In genomic region chr11:95596704-95597103, GRCm38 (mm10) we compare ENCODE assay signal across 14 mouse cellular contexts. TPM values are rescaled to one million over a fixed set of nuclear protein-coding genes. Genes with fewer than 3 reads are reported as not detected.
DNase-seq lines count a peak whose midpoint lies in the region; ATAC-seq and TF ChIP-seq lines count a peak whose summit lies in the region.
"Had no signal": no experiment of that assay in that cellular context is flagged by ENCODE, and none has a peak within 500 bp of the region (broad histone marks: within the 10 kb centered on the region; RNA-seq: fewer than 3 reads in every experiment).

No protein-coding gene starts in this region.

- TF ChIP-seq EP300 in lung, postnatal 0 days (IDR thresholded peaks at IDR 0.05) = no peak

- no peak overlapping the region for H3K27ac ChIP-seq in lung, embryonic 14.5 days (ENCODE audit: low read depth)
- H3K27ac ChIP-seq in lung, postnatal 0 days (ENCODE audit: low read length) = no peak overlapping the region
- H3K27ac ChIP-seq in kidney, embryonic 16.5 days (ENCODE audit: low read length) = peak overlapping the region; percentile 84
- H3K27ac ChIP-seq: heart, embryonic 15.5 days; intestine, embryonic 15.5 days; liver, embryonic 15.5 days had no signal

- no peak for TF ChIP-seq CTCF in lung, embryonic 14.5 days (IDR thresholded peaks at IDR 0.05; ENCODE audit: low read depth)
- TF ChIP-seq CTCF in lung, postnatal 0 days (IDR thresholded peaks at IDR 0.05) = no peak

- H3K4me3 ChIP-seq in lung, embryonic 14.5 days (ENCODE audit: low read depth, low read length) = no peak overlapping the region
- no peak overlapping the region for H3K4me3 ChIP-seq in lung, postnatal 0 days (ENCODE audit: low read depth, low read length)
- H3K4me3 ChIP-seq in kidney, embryonic 16.5 days (ENCODE audit: low read length) = no peak overlapping the region
- H3K4me3 ChIP-seq: heart, embryonic 15.5 days; intestine, embryonic 15.5 days; liver, embryonic 15.5 days; megakaryocyte, embryonic 14.5 days had no signal

- DNase-seq in heart, adult 18-20 months = peak; percentile 46 to 48
- DNase-seq in heart, adult 8-10 months (ENCODE audit: low spot score) = no peak
- DNase-seq in lung, embryonic 14.5 days = peak; percentile 59
- no peak for DNase-seq in lung, postnatal 0 days (ENCODE audit: low spot score)
- peak; percentile 54 to 62 for DNase-seq in kidney, postnatal 4 days
- no peak for DNase-seq in spleen, postnatal 4 days (ENCODE audit: low spot score in 2 of 2)
- DNase-seq: cerebellum, postnatal 25 days; forebrain, postnatal 0 days had no signal

- peaks cover 10% of the 10 kb centered on the region for H3K4me1 ChIP-seq in lung, embryonic 14.5 days (ENCODE audit: insufficient read depth)
- H3K4me1 ChIP-seq in lung, postnatal 0 days (ENCODE audit: insufficient read depth, low read depth, low read length) = 0 out of 2 replicates have a peak, but pooled peaks cover 4% of the 10 kb centered on the region
- peaks cover 49% of the 10 kb centered on the region for H3K4me1 ChIP-seq in kidney, embryonic 16.5 days (ENCODE audit: insufficient read depth, low read length)

- H3K36me3 ChIP-seq in lung, embryonic 14.5 days (ENCODE audit: insufficient read depth) = no peaks in the 10 kb centered on the region
- H3K36me3 ChIP-seq in lung, postnatal 0 days (ENCODE audit: insufficient read depth, low read length) = no peaks in the 10 kb centered on the region
- H3K36me3 ChIP-seq in kidney, embryonic 16.5 days (ENCODE audit: insufficient read depth, low read length) = no peaks in the 10 kb centered on the region
- H3K36me3 ChIP-seq: heart, embryonic 15.5 days; intestine, embryonic 15.5 days; liver, embryonic 15.5 days had no signal

- no peak overlapping the region; the same call in 1 of the 2 replicates for H3K9ac ChIP-seq in lung, embryonic 14.5 days
- H3K9ac ChIP-seq in lung, postnatal 0 days (replicated peaks; ENCODE audit: low read depth) = no peak overlapping the region
- peak overlapping the region; percentile 32 for H3K9ac ChIP-seq in kidney, embryonic 16.5 days (replicated peaks; ENCODE audit: low read length)
- H3K9ac ChIP-seq: forebrain, postnatal 0 days; heart, embryonic 15.5 days; intestine, embryonic 15.5 days; liver, embryonic 15.5 days had no signal

- WGBS in lung, embryonic 14.5 days = 43% methylated on average over 11 of the region's 11 CpGs
- 38% methylated on average over 11 of the region's 11 CpGs for WGBS in lung, postnatal 0 days
- 36% methylated on average over 11 of the region's 11 CpGs for WGBS in kidney, embryonic 16.5 days

- H3K27me3 ChIP-seq in lung, embryonic 14.5 days (ENCODE audit: insufficient read depth, low read length) = peaks cover 32% of the 10 kb centered on the region; the same call in 1 of the 2 replicates
- H3K27me3 ChIP-seq in lung, postnatal 0 days (replicated peaks; ENCODE audit: insufficient read depth, low read length) = no peaks in the 10 kb centered on the region
- H3K27me3 ChIP-seq in kidney, embryonic 16.5 days (ENCODE audit: insufficient read depth, low read length) = peaks cover 4% of the 10 kb centered on the region; the same call in 1 of the 2 replicates

- H3K9me3 ChIP-seq in lung, embryonic 14.5 days (ENCODE audit: low read depth, low read length) = no peaks in the 10 kb centered on the region
- H3K9me3 ChIP-seq in lung, postnatal 0 days (ENCODE audit: low read length) = no peaks in the 10 kb centered on the region
- H3K9me3 ChIP-seq in kidney, embryonic 16.5 days (ENCODE audit: low read length) = no peaks in the 10 kb centered on the region
- H3K9me3 ChIP-seq: heart, embryonic 15.5 days; intestine, embryonic 15.5 days; liver, embryonic 15.5 days; megakaryocyte, embryonic 14.5 days had no signal

- no peak for ATAC-seq in lung, embryonic 14.5 days (ENCODE audit: insufficient read depth)
- ATAC-seq in lung, postnatal 0 days = no peak
- no peak for ATAC-seq in kidney, embryonic 16.5 days (ENCODE audit: low FRiP score, low TSS enrichment)
- ATAC-seq: forebrain, postnatal 0 days; intestine, embryonic 15.5 days had no signal

- no peak overlapping the region for H3K4me2 ChIP-seq in lung, embryonic 14.5 days
- H3K4me2 ChIP-seq in lung, postnatal 0 days (replicated peaks; ENCODE audit: low read depth, low read length) = no peak overlapping the region
- H3K4me2 ChIP-seq in kidney, embryonic 16.5 days (replicated peaks; ENCODE audit: low read depth, low read length) = peak overlapping the region; percentile 12; the same call in 1 of the 2 replicates
- H3K4me2 ChIP-seq: heart, embryonic 15.5 days; intestine, embryonic 15.5 days; liver, embryonic 15.5 days had no signal

RNA-seq across cellular contexts. Expression of gene Ngfr, which starts 9.2 kb away (rescaled TPM):
- under 1 TPM; 0.37 to 0.64 TPM for total RNA-seq in heart, adult 18-20 months (2021)
- under 1 TPM; 0.29 to 0.52 (median 0.47) TPM for total RNA-seq in heart, adult 8-10 months (2022)
- 5.0 and 5.9 TPM in 2 replicates for polyA plus RNA-seq in lung, embryonic 14.5 days (2014; fragmentation: Nextera tagmentation; extraction: Ambion mirVana)
- 0.43 and 0.50 TPM in 2 replicates for polyA plus RNA-seq in lung, postnatal 0 days (2015; fragmentation: Nextera tagmentation; extraction: Ambion mirVana)
- 29.7 and 29.9 TPM in 2 replicates for polyA plus RNA-seq in kidney, embryonic 16.5 days (2015; fragmentation: Nextera tagmentation; extraction: Ambion mirVana)
- total RNA-seq: CH12.LX had no signal

Comparison
In these comparisons a context has a peak if more than half of its experiments do, and no peak if none do; other contexts are left out.
1. DNase-seq: peak in heart, adult 18-20 months (2 of 2), lung, embryonic 14.5 days (single experiment) and kidney, postnatal 4 days (2 of 2); none in heart, adult 8-10 months (single experiment), lung, postnatal 0 days (single experiment) and spleen, postnatal 4 days (0 of 2).